Mouse (Mus musculus) right cerebral cortex, postnatal 36 days (tissue): ENCODE results near the gene Rcor2.
A peak's percentile ranks its signal among the peaks of the same experiment; 100 is the strongest.

Experiments
- DNase-seq, 2 experiments: peaks; one replicate each; pipeline ENCODE4 v3.0.0; 2022; ENCODE audit warnings: low spot score in 2 of 2, mixed read lengths in 1 of 2

Rcor2 gene

DNA sequence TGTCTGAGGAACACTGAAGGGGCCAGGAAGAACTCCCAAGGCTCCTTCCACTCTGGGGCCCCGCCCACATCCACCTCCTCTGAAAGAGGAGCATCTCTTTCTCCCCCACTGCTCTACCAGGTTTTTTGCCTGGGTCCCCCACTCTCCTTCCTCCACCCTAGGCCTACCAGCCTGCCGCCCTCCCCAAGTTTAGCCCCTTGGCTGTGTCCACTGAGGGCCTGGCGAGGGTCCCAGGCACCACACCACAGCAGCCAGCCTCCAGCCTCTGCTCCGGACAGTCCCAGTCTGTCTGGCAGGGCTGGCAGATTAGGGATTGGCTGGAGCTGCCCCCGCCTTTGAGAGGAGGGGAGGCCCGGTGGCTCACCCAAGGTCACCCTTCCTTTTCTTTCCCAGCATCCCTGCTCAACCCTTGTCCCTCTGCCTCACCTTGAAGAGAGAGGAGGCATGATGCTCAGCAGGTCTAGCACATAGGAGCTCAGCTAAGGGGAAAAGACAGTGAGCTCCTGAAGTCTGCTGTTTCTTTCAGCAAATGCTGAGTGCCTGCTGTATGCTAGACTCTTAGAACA, 2.3 kb upstream of the Rcor2 start:
- DNase-seq, result no peak

DNA sequence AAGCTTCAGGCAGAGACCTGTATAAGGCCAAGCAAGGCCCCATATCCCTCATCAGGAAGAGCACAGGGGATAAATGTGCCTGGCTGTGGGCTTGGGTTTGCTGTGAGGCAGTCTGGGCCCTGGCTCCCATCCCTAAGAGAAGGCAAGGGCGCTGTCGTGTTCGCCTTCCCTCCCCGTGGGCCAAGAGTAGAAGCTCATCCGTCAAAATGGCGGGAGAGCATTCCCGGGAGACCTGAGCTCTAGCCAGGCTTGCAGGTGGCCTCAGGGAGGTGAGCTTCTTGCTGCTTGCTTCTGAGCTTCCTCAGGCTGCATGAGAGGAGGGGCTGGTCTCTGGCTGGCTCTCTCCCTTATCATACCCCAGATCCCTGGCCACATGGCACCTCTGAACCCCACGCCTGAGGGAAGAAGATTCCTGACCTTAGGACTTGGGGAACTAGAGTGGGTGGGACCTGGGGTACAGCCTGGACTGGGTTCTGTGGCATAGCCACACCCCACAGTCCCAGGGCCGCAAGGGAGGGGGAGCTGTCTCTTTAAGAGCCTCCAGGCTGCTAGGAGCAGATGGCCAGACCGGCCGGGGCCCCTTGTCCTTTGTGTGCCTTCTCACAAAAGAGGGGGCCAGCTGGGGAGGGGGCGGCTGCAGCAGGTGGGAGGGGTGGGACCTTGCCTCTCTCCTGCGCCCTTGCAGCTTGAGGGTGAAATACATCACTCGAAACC, 1.5 kb upstream of the Rcor2 start:
- DNase-seq, result no peak

DNA sequence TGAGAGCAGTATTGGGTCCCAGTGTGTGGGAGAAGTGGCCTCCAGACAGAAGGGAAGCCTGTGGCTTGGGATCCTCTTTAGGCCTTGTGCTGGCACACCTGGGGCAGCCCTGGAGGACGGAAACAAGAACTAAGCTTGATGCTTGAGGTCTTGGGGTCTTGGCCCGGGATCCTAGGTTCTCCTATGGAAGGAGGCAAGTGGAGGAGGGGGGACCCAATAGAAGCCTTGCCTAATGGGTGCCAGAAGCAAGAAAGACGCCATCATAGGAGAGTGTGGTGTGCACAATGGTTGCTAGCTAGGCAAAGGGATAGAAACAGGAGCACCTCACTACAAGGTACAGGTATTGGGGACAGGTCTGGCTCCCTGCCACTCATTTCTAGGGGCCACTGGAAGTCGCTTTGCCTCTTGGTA, 699 bp upstream of the Rcor2 start:
- DNase-seq, result no peak

DNA sequence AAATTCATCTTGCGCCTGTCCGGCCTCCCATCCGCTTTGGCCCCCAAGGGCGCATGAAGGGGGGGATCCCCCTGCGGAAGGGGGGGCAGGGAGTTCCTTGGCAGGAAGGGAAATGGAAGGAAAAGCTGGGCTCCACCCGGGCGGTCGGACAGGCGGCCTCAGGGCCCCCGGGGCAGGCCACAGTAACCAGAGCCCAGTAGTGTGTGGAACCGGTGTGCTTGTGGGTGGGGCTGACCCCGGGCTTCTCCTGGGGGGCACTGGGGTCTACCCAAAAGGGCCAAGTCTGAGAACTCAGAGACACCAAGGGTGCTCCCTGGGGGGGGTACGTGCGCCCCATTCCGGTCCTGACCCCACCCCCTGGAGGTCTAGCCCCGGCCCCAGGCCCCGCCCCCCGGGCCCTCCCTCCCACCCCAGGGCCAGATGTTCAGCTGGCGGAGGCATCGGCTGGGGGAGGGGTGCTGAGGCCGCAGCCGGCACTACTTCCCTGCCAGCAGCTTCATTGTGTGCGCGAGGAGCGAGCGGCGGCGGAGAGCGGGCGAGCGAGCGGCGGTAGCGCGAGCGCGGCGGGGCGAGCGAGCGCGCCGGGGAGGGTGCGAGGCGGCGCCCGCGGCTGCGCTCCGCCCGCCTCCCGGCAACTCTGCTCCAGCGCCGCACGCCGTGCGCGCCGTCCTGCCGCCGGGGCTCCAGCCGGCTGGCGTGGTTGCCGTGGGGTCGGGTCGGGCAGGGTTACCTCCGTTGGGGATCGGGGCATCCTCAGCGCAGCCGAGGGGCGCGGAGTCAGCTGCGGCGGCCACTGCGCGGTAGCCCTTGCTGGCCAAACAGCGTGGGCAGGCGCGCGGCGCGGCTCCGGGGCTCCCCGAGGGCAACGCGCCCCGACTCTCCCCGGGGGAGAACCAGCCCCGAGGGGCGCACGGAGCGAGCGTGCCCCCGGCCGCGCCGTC, 926 bp downstream of the Rcor2 start:
- DNase-seq, result peak in 1 of 2 experiments; percentile 74

DNA sequence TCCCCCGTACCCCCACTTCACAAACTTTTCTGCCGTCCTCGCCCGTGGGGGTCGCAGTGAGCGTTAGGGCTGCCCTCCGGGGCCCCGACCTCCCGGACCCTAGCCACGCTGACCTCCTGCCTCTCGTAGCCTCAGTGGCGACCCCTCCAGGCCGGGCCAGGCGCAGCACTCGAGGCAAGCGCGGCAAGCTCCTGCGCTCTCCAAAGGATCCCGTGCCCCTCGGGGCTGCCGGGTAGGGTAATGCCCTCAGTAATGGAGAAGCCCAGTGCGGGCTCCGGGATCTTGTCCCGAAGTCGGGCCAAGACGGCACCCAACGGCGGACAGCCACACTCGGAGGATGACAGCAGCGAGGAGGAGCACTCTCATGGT, 1.6 kb downstream of the Rcor2 start:
- no peak for DNase-seq

DNA sequence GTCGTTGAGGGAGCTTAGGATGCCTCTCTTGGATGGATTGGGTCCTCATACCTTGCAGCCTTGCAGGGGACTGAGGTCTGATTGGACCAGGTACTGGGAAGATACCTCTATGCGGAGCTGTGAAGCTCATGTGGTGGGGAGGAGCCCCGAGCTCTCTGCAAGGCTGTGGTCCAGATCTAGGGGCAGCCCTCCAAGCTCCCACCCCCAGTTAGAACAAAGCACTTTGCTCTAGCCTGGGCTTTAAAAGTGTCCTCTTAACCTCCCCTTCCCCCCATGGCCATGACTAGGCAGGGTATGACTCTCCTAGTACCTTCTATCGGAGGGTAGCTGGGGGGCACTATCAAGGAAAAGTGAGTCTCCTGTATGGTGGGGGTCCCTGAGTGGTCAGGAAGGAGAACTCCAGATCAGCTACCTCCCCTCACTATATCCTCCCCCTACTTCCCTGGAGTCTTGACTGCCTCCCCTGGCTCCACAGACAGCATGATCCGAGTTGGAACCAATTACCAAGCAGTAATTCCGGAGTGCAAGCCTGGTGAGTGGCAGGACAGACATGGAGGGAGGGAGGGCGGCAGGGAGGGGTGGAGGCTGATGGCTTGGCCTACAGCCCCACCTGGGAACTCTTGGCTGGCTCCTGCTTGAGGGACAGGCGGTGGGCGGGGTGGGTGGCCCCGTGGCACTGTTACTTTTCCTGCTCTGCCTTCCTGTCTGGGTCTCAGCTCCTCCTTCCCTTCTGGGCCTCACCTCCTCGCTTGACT, 2.3 kb downstream of the Rcor2 start:
- no peak for DNase-seq

DNA sequence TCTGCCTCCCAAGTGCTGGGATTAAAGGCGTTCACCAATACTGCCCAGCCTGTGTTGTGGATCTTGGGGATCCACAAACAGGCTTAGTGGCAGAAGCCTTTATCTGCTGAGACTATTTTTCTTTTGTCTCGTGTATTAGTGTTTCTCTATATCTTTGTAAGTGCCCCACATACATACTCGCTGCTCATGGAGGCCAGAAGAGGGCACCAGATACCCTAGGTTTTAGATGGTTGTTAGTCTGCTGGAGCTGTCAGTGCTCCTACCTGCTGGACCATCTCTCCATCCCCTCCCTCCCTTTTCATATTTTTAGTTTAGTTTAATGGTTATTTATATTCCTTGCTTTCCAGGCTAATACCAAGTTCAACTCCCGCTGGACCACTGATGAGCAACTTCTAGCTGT, 6.4 kb downstream of the Rcor2 start:
- no peak for DNase-seq

DNA sequence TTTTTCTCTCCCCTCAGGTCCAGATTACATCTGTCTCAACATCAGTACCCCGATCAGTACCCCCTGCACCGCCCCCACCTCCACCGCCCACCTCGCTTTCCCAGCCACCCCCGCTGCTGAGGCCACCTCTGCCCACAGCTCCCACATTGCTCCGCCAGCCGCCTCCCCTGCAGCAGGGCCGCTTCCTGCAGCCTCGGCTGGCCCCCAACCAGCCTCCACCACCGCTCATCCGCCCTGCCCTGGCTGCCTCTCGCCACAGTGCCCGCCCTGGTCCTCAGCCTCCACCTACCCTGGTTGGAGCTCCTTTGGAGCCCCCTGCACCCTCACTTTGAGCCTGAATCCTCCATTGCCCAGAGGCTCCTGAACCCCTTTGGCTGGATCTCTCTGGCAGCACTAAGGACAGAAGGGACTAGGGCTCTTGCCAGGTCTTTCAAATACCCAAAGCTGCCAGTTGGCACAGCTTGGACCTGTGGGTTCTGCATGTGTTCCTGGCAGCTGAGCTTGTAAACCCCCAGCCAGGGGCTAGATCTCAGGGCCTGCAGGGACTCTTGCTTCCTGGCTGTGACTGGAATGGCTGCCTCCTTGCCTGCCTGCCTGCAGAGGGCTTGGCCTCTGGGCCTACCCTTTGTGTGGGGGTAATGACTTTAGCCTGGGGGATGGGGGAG, 7.3 kb downstream of the Rcor2 start:
- DNase-seq, result no peak

DNA sequence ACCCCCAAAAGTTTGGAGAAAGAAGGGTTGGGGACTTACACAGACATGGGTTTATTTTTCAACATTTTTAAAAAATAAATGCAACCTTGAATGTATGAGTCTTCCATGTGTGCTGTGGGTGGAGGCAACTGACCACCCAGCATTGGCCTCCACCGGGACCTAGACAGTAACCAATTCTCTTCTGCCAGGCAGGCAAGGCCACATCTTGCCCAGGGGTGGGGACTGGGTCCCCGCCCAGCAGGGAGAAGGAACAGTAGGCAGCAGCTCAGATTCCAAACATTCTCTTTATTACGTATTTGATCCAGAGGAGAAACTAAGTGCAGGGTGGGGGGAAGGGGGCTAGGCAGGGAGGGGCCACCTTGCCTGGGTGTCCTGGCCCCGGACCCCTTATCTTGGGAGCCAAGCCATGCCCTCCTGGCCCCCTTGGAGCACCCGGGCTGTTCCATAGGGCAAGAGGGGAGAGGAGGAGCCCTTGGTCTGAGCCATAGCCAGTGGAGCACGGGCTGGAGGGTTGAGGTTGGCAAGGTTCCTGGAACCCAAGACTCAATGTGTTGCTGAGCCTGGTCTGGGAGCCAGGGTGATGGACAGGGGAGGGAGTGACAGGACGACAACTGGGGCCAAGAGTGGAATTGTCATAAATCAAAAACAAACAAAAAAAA, 8.1 kb downstream of the Rcor2 start:
- no peak for DNase-seq

DNA sequence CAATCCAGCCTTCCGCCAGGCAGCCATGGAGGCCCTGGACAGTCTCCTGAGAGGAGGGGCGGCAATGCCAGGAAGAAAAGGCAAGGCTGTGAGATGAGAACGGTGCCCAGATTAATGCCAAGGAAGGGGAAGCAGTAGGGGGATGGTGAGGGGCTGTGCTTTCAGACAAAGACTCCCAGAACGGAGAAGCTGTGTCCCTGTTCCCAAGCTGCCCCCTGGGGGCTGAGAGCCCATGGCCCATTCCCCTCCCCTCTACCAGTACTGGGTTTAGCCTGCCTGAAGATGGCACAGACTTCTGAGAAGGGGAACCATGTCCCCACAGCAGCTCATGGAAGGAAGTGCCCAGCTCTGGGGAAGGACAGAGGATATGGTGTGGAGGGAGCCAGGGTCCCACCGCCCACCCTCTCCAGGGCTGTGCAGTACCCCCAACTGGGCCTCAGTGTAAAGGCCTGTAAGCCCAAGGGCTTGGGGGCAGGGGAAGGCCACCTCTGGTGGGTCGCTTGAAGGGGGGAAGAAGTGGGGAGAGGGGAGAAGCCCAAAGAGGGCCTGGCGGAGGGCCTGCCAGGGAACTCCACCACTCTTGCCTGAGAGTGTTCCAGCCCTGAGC, 9.0 kb downstream of the Rcor2 start:
- DNase-seq, result no peak

DNA sequence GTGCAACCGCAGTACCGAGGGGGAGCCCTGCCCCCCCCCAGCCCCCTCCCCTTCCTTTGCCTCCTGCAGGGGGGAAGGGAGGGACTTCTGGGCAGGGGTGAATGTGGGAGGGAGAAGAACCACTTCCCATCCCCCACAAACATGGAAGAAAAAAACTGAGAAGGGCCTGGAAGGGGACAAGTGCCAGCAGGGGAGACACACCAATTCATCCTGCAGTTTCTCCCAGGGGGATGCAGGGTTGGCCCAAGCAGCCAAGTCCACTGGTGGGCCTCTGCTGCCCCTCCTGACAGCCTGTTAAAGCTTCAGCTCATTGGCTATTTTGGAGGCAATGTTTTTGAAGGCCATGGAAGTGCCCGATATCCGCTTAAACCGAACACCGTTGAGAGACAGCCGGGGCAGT, 9.7 kb downstream of the Rcor2 start:
- no peak for DNase-seq

DNA sequence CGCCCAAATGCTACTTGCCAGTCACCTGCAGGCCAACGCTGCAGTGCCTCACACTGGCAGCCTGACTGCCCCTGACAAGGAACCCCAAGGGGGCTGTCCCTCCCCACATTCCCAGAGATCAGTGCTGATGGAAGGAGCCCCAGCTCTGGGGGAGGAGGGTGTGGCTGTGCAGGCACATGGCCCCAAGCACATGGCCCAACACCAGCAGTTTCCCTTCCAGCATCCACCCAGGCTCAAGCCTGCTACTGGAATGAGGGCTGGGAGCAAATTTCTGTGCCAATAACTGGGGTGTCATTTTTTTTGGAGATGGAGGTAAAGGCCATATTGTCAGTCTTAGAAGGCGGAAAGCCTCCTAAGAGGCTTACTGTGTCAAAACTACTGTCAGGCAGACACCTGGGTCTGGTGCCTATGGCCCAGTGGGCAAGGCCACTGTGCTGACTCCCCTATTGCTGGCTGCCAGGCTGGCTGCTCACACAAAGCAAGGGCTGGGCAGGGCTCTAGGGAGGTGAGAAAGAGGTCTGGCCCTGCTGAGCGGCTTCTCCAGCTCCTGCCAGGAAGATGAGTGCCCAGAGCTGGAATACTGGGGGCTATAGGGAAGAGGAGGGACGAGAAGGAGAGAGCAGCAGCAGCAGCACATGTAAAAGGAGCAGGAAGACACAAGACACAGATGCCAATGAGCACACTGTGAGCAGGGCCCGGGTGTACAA, 11.2 kb downstream of the Rcor2 start:
- DNase-seq, result no peak

DNA sequence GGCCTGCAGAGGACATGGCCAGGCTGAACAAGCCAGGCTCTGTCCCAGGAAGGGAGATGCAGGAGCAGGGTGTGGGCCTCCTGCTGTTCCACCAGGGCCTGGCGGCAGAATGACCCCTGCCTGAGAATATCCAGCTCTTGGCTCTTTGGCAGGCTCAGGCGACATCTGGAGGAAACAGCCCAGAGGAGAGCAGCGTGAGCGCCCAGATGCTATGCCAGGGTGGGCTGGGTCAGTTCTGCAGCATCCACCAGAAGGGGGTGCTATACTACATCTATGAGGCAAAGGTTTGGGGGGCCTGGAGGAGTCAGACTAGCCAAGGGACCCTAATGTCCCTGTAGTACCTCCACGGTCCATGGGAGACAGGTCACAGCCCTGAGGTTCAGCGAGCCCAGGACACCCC, 12.0 kb downstream of the Rcor2 start:
- no peak for DNase-seq

DNA sequence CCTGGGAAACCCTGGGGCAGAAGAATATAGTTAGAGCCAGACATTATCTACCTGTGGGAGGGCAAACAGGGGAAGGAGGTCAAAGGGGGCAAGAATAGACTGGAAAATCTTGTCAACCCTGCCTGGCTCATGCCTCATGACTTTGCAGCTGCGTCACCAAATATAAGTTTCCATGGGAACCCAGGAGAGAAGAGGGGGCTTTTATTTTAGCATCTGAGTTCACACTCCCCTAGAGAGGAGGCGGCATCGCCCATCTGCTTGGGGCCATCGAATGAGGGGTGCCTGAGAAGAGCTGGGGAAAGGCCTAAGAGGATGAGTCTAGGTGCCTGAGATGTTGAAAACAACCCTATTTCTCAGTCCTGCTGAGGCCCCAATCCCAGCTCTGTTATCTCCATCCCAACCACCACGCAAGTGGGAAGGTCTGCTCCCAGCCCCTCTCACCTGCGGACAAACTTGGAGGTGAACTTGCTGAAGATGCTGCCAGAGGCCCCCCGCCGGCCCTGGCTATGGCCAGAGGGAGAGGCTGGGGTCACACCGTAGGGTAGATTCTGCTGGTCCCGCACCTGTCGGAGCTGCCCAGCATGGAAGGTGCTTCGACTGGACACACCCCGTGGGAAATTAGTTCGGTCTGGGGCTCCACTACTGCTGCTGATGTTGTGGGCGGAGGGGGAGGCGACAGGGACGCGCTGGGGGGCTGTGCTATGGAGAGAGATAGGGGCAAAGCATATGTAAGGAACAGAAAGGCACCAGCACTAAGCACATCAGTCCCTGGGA, 13.6 kb downstream of the Rcor2 start:
- DNase-seq, result peak; percentile 74 to 85

DNA sequence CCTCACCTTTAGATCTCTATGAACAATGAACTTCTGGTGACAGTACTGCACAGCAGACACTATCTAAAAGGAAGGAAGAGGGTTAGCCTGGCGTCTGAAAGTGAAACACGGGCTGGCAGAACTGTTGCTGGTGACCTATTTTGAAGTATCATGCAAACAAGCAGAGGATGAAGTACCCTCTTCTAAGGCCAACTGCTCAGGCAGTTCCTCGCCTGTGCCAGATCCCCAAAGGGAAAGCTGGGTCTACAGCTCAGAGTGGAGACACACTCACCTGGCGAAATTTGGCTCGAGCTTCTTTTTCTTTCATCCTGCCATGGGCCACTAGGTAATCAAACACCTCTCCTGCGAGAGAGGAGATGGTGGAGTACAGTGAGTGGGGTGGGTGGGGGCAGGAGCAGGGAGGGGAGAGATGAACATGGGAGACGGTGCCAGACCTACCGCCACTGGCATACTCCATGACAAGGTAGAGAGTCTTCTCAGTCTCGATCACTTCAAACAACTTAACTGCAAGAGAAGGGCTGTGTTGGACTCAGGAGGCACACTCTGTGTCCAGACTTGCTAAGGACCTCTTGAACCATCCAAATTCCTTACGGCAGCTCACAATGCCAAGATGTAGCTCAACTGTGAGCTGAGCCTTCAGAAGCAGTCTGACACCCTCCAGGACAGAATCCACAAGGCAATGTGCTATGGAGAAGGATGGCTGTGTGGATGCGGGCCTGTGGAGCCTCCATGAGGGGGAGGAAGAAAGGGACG, 19.6 kb downstream of the Rcor2 start:
- DNase-seq, result no peak

DNA sequence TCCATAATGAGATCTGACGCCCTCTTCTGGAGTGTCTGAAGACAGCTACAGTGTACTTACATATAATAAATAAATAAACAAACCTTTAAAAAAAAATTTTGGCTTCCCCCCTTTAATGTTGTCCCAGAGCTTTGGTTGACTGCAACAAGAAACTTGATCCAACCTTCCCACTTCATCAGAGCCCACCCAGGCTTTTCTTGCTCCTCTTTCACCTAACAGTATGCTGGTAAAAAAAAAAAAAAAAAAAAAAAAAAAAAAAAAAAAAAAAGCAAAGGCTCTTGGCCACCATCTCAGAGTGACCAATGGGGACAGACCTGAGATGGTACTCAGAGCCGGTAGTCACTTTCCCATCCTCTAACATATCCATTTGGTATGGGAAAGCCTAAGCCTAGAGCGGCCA, 21.2 kb downstream of the Rcor2 start:
- DNase-seq, result no peak

DNA sequence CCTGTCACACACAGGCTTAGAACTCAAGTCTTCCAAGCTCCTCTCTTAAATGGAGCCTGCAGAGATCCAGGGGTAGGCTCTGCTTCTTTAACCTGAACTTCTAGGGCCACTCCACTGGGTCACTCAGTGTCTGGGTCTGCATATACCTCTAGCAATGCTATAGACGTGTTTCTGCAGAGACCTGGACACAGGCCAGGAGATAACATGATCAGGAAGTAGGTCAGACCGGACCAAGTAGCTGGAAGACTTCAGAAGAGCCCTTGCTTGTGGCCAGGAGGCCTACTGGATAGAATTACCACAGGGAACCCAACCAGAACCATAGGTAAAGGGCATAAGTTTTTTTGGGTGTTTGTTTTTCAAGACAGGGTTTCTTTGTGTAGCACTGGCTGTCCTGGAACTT, 22.6 kb downstream of the Rcor2 start:
- DNase-seq, result no peak

DNA sequence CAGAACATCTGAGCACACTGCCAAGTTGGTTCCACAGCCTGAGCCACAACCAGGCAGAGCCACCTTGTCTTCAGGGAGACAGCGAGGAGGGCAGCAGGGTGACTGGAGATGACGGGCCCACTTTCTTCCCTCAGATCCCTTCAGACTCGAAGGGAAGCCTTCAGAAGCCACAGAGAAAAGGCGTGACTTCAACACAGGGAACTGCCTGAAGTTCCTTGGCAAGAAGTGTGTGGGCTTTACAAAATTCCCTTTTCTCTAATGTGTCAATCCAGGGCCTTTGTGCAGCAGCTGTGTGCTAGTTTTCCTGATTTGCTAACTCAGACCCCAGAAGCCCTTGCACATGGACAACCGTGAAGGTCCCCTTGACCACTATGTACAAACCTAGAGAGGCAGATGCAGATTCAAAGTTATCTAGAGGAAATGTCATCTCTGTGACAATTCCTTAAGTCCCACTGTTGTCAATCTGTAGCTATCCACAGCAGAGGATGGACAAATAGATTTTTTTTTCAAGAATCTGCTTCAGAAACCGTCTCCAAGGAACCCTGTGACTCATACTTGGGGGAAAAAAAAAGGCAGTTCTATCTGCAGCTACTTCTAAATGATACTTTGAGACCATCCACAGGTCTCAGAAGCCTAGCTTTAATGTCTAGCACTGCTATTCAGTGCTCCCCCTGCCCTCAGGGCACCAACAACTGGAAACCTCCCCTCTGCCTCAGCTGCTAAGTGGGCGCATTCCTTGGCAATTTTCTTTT, 25.0 kb downstream of the Rcor2 start:
- no peak for DNase-seq
